Mouse (Mus musculus) embryonic facial prominence, embryonic 12.5 days (tissue): ENCODE data around the gene Lhx4. TPM values are rescaled to one million over a fixed set of nuclear protein-coding genes. Genes with fewer than 3 reads are reported as not detected.

Experiments
- ATAC-seq: fragments of 200-750 bp; cut with Nextera tagmentation; 2 replicates; pipeline ENCODE4 v1.8.0; 2017; ENCODE audit not compliant: insufficient number of reproducible peaks, insufficient read depth, low FRiP score, low TSS enrichment
- H3K27ac ChIP-seq: fragments of 300-500 bp; sonication (generic); 2 replicates; pipeline ENCODE4 v1.5.1; 2016; ENCODE audit warnings: mild to moderate bottlenecking
- H3K27me3 ChIP-seq: fragments of 300-500 bp; sonication (generic); 2 replicates; pipeline ENCODE4 v1.6.1; 2016; ENCODE audit warnings: mild to moderate bottlenecking, moderate library complexity
- H3K36me3 ChIP-seq: fragments of 300-500 bp; sonication (generic); 2 replicates; pipeline ENCODE4 v1.6.1; 2016; ENCODE audit warnings: mild to moderate bottlenecking
- H3K4me1 ChIP-seq: fragments of 300-500 bp; sonication (generic); 2 replicates; pipeline ENCODE4 v1.6.1; 2016
- H3K4me2 ChIP-seq: fragments of 300-500 bp; sonication (generic); replicated peaks from 2 replicates; pipeline ENCODE4 v1.6.1; 2016; ENCODE audit warnings: mild to moderate bottlenecking, moderate library complexity
- H3K4me3 ChIP-seq: fragments of 300-500 bp; sonication (generic); 2 replicates; pipeline ENCODE4 v1.5.1; 2016; ENCODE audit warnings: mild to moderate bottlenecking
- H3K9ac ChIP-seq: fragments of 300-500 bp; sonication (generic); 2 replicates; pipeline ENCODE4 v1.6.1; 2016; ENCODE audit warnings: mild to moderate bottlenecking, moderate library complexity
- H3K9me3 ChIP-seq: fragments of 300-500 bp; sonication (generic); 2 replicates; pipeline ENCODE4 v1.6.1; 2016; ENCODE audit warnings: mild to moderate bottlenecking, moderate library complexity
- whole genome bisulfite sequencing: fragments of 180-500 bp; shearing (Covaris S2); methylation state at CpG from one replicate; pipeline ENCODE4 v1.1.7; 2016; 5-methylcytosine and 5-hydroxymethylcytosine counted together
- polyA plus RNA-seq: library from polyadenylated mRNA; unstranded; fragments of >200 nt; fragmentation: Nextera tagmentation; extraction: Ambion mirVana; gene quantifications from 2 replicates; pipeline ENCODE4 v1.2.1, GENCODE M21; 2016

Lhx4 gene
- polyA plus RNA-seq, 1 experiment from 2014 or later = 0.14 TPM

- WGBS = 78% methylated on average over 11 of the region's 11 CpGs
- H3K9ac ChIP-seq = no peak overlapping the region
- no peak overlapping the region for H3K4me3 ChIP-seq
- no peak overlapping the region for H3K4me2 ChIP-seq
- H3K4me1 ChIP-seq = no peaks in the 10 kb centered on the region; the same call in 1 of the 2 replicates
- no peaks in the 10 kb centered on the region for H3K9me3 ChIP-seq
- H3K27ac ChIP-seq = no peak overlapping the region
- H3K36me3 ChIP-seq = no peaks in the 10 kb centered on the region
- no peak for ATAC-seq
- H3K27me3 ChIP-seq = no peaks in the 10 kb centered on the region
These were observed 58.5 kb downstream of the Lhx4 start for GRCm38 (mm10) chr1:155693026-155693425.

DNA sequence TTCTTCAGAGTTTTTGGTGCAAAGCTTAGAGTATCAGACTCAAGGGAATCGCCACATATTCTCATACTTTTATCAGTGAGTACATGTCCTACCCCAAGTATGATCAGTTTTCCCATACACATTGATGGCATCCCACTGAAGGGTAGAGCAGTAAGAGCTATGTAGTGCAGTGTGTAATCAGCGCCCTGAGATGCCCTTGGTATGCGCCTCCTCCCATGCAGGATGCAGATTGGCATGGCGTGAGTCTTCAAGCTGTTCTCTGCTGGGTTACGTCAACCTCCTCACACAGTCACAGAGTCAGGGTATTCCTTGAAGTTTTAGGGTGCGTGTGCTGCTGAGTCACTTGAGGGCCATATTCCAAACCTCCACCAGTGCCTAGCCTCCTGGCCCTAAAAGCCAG is 59.3 kb downstream of the Lhx4 start:
- Histone ChIP-seq H3K36me3 (no peaks in the 10 kb centered on the region), H3K4me2 (no peak overlapping the region), H3K9me3 (no peaks in the 10 kb centered on the region), H3K27ac (no peak overlapping the region), H3K27me3 (no peaks in the 10 kb centered on the region), H3K9ac (no peak overlapping the region), H3K4me3 (no peak overlapping the region), H3K4me1 (no peaks in the 10 kb centered on the region; the same call in 1 of the 2 replicates)
- 92% methylated on average over 6 of the region's 6 CpGs for WGBS
- ATAC-seq = no peak

DNA sequence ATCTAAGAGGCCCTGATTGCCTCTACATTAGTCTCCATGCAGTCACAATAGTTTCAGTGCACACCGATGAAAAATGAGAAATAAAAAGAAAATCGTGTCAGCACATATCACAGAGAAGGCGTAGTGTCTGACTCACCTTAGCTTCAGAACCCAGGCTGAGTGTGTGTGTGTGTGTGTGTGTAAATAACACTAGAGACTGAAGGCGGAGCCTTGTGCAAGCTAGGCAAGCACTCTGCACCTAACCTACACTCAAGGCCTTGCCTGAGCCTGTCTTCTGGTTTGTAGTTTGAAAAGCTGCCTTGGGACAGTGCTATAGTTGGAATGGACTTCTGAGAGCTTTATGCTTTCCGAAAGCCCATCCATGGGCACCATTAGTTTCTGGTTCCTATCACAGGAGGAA is 61.9 kb downstream of the Lhx4 start:
- H3K4me3 ChIP-seq = no peak overlapping the region
- WGBS = 95% methylated on average over 5 of the region's 5 CpGs
- H3K4me1 ChIP-seq = no peaks in the 10 kb centered on the region; the same call in 1 of the 2 replicates
- H3K36me3 ChIP-seq = no peaks in the 10 kb centered on the region
- H3K9me3 ChIP-seq = no peaks in the 10 kb centered on the region
- H3K27ac ChIP-seq = no peak overlapping the region
- no peak overlapping the region for H3K9ac ChIP-seq
- no peak for ATAC-seq
- no peak overlapping the region for H3K4me2 ChIP-seq
- no peaks in the 10 kb centered on the region for H3K27me3 ChIP-seq

DNA sequence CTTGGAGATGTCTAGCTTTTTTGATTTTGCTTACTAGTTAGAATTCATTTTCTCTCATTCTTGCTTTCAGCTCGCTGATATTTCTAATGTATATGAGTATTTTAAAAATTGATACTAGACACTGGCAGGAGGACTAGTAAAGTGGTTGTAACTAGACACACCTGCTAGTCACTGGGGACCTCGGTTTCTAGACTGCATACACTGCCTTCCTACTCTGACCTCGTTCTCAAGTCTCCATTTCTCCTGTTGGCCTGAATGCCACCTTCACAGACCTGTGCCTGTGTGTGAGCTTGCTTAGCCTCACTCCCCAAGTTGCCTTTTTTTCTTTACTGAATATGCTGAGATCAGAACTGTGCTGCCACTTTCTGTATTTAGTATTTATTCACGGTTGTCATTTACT is 62.3 kb downstream of the Lhx4 start:
- no peak overlapping the region for H3K4me2 ChIP-seq
- H3K9me3 ChIP-seq = no peaks in the 10 kb centered on the region
- no peaks in the 10 kb centered on the region; the same call in 1 of the 2 replicates for H3K4me1 ChIP-seq
- H3K4me3 ChIP-seq = no peak overlapping the region
- H3K27me3 ChIP-seq = no peaks in the 10 kb centered on the region
- WGBS = 78% methylated on average over 4 of the region's 4 CpGs
- H3K9ac ChIP-seq = no peak overlapping the region
- no peaks in the 10 kb centered on the region for H3K36me3 ChIP-seq
- ATAC-seq = no peak
- H3K27ac ChIP-seq = no peak overlapping the region

DNA sequence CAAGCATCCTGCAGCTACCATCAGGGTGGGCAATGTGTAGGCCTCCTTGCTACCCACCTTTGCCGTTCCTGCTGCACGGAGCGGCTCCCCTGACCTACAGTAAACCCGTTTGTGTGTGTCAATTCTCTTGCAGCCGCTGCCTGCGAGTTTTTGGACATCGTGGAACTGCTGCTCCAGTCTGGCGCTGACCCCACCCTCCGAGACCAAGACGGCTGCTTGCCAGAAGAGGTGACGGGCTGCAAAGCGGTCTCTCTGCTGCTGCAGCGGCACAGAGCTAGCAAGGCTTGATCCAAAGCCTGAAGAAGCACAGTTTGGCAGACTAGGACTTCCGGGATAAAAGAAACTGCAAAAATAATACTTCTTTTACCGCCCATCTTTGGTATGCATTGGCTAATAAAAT is 64.7 kb downstream of the Lhx4 start:
- H3K36me3 ChIP-seq = no peaks in the 10 kb centered on the region
- no peak overlapping the region for H3K9ac ChIP-seq
- H3K4me2 ChIP-seq = no peak overlapping the region
- H3K27me3 ChIP-seq = no peaks in the 10 kb centered on the region
- H3K4me3 ChIP-seq = no peak overlapping the region
- H3K9me3 ChIP-seq = no peaks in the 10 kb centered on the region
- no peaks in the 10 kb centered on the region for H3K4me1 ChIP-seq
- ATAC-seq = no peak
- H3K27ac ChIP-seq = no peak overlapping the region
- 83% methylated on average over 15 of the region's 15 CpGs for WGBS

- WGBS = 56% methylated on average over 10 of the region's 10 CpGs
- no peak for ATAC-seq
- Histone ChIP-seq H3K27me3 (no peaks in the 10 kb centered on the region), H3K36me3 (no peaks in the 10 kb centered on the region), H3K9me3 (no peaks in the 10 kb centered on the region), H3K4me3 (no peak overlapping the region), H3K27ac (no peak overlapping the region), H3K4me1 (no peaks in the 10 kb centered on the region), H3K9ac (no peak overlapping the region), H3K4me2 (no peak overlapping the region)
These were observed 70.2 kb downstream of the Lhx4 start for GRCm38 (mm10) chr1:155681116-155681799.

GRCm38 (mm10) chr1:155675570-155675969 is 75.9 kb downstream of the Lhx4 start:
- no peaks in the 10 kb centered on the region for H3K27me3 ChIP-seq
- no peak overlapping the region for H3K9ac ChIP-seq
- no peak overlapping the region for H3K4me3 ChIP-seq
- H3K4me2 ChIP-seq = no peak overlapping the region
- no peaks in the 10 kb centered on the region for H3K9me3 ChIP-seq
- ATAC-seq = no peak
- 89% methylated on average over 6 of the region's 6 CpGs for WGBS
- no peak overlapping the region for H3K27ac ChIP-seq
- no peaks in the 10 kb centered on the region for H3K36me3 ChIP-seq
- no peaks in the 10 kb centered on the region for H3K4me1 ChIP-seq

DNA sequence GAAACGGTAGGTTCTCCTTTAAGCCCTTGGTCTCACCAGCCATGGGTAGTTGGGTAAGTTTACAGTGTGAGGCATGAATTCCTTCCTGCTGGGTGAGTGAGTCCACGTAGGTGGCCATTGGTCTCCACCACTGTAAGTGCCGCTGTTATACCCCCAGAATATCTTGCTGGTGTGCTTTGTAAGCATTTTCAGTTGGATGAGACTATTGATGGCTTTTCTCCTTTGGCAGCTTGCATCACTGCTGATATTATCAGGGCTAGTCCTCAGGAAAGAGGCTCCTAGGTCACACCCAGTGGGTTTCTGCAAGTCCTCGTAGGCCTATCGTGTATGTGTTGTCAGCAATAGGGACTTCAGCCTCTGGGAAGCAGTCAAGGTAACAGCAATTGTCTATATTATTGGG is 87.5 kb downstream of the Lhx4 start:
- WGBS = 80% methylated on average over 5 of the region's 5 CpGs
- Histone ChIP-seq H3K36me3 (no peaks in the 10 kb centered on the region), H3K27ac (no peak overlapping the region), H3K9ac (no peak overlapping the region), H3K4me1 (no peaks in the 10 kb centered on the region), H3K4me2 (no peak overlapping the region), H3K9me3 (peaks cover 3% of the 10 kb centered on the region; the same call in 1 of the 2 replicates), H3K27me3 (no peaks in the 10 kb centered on the region), H3K4me3 (no peak overlapping the region)
- ATAC-seq = no peak

DNA sequence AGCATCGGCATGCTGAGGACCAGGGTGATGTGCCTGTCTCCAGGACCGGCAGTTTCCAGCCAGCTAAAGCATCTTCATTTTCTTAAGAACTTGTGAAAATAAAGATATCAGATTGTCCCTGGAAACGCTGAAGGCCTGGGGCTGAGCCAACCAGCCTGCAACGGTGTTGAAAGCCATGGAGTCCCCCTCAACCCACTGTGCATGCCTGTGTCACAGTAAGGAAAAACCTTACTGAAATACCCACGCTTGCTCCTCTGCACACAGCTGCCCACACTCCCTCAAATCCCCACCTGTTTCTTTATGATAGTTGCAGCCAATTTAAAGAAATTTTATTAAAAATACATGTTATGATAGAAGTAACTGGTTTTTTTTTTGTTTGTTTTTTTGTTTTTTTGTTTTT is 95.2 kb downstream of the Lhx4 start:
- no peak overlapping the region for H3K27ac ChIP-seq
- no peaks in the 10 kb centered on the region for H3K4me1 ChIP-seq
- H3K9ac ChIP-seq = no peak overlapping the region
- no peaks in the 10 kb centered on the region for H3K9me3 ChIP-seq
- H3K4me3 ChIP-seq = no peak overlapping the region
- no peak for ATAC-seq
- H3K4me2 ChIP-seq = no peak overlapping the region
- no peaks in the 10 kb centered on the region for H3K36me3 ChIP-seq
- WGBS = 80% methylated on average over 5 of the region's 5 CpGs
- no peaks in the 10 kb centered on the region for H3K27me3 ChIP-seq

DNA sequence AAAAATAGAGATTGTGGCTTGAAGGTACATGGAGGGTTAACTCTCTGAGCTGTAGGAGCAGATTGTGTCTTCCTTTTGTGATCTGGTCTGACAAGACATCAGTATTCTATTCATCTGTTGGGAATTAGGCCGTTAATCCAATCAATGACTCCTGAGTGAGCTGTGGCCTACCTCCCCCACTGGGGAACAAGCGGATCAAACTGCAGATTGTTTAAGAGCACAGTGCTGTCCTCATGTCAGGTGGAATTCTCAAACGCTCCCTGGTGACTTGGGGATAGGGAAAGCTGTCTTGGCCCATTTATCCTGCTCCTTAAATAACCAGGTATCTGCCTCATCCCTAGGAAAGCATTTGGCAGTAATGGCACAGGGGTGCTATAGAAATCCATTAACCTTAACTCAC is 96.5 kb downstream of the Lhx4 start:
- 23% methylated on average over 3 of the region's 3 CpGs for WGBS
- Histone ChIP-seq H3K4me1 (no peaks in the 10 kb centered on the region), H3K27ac (no peak overlapping the region), H3K4me2 (no peak overlapping the region), H3K9me3 (no peaks in the 10 kb centered on the region), H3K4me3 (no peak overlapping the region), H3K9ac (no peak overlapping the region), H3K36me3 (no peaks in the 10 kb centered on the region), H3K27me3 (no peaks in the 10 kb centered on the region)
- ATAC-seq = no peak

DNA sequence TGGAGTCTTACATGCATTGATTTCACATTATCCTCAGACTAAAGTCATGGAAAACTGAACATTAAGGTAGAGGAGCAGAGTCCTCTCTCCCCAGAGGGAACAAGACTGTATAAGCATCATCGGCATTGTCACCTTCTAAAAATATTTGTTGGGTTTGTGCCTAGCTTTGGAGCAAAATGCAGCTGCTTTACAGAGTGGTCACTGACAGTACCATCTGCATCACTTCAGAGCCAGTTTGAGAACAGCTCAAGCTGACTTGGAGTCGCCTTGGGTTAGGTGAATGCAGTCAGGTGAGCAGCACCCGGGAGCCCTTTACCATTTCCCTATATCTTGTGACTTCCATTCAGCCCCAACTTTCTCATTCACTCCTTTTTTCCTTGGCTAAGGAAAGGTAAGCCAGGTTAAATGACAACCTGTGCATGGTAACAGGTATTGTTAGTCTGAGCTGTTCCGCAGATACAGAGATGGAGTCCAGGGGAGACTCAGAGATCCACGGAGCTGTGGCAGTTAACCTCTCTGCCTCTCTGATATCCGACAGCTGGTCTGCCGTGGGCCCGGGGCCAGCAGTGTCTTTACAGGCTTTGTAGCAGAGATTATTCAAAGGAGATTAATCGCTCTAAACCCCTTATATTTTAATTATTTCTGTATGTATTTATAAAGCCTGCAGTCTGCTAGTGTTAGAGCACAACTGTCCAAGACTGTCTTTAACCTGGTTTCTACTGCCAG is 101.2 kb downstream of the Lhx4 start:
- H3K4me1 ChIP-seq = peaks cover 5% of the 10 kb centered on the region
- WGBS = 81% methylated on average over 9 of the region's 9 CpGs
- ATAC-seq = no peak

More for the DNA sequence above, 101.2 kb downstream of the Lhx4 start:
- Histone ChIP-seq H3K4me3 (no peak overlapping the region), H3K9ac (no peak overlapping the region), H3K36me3 (no peaks in the 10 kb centered on the region), H3K9me3 (no peaks in the 10 kb centered on the region), H3K27me3 (no peaks in the 10 kb centered on the region), H3K4me2 (no peak overlapping the region), H3K27ac (no peak overlapping the region)
